Mouse (Mus musculus): Measurements from ENCODE around the gene Amz1.

DNA sequence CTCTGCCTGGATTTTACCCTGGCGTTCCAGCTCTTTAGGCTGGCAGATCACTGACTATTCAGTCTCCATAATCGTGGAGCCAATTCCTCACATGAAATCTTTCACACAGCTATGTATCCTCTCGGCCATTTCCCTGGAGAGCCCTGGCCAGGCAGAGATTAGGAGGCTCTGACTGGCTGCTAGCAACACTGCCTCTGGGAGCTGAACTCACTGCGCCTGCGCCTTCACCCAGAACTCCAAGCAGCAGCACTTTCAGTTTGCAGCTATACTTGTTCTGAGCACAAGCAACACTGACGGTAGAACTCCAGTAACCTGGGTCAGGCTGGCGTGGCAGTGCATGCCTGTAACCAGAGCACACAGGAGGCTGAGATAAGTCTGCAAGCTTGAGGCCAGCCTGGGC, 74.2 kb downstream of the Amz1 start:
- no peak for TF ChIP-seq MAFK (IDR thresholded peaks at IDR 0.05; ENCODE audit: insufficient read depth, low read depth, low read length)
- no peak for TF ChIP-seq ZNF384 (IDR thresholded peaks at IDR 0.05; ENCODE audit: low read depth, low read length)
- no peak for TF ChIP-seq CHD2 (IDR thresholded peaks at IDR 0.05; ENCODE audit: low read depth, low read length)
- TF ChIP-seq HCFC1 (IDR thresholded peaks at IDR 0.05; ENCODE audit: borderline replicate concordance, insufficient read depth, low read length), result no peak

All from ES-E14 (cell line).